Mouse (Mus musculus): ENCODE results near the gene Dpep2nb.

Dpep2nb gene

GRCm38 (mm10) chr8:105957813-105958212 is 48.0 kb downstream of the Dpep2nb start:
- no peak for DNase-seq

- no peak for DNase-seq
Measured at GRCm38 (mm10) chr8:105956556-105956955, 49.2 kb downstream of the Dpep2nb start.

- peak in 1 of 2 experiments; percentile 34 for DNase-seq
Measured at GRCm38 (mm10) chr8:105951057-105951659, 54.6 kb downstream of the Dpep2nb start.

- DNase-seq: peak in 1 of 2 experiments; percentile 35
Measured at GRCm38 (mm10) chr8:105949350-105949749, 56.4 kb downstream of the Dpep2nb start.
